Mouse (Mus musculus) ES-E14 (cell line): ENCODE measurements around the gene Nhlh2. TPM values are rescaled to one million over a fixed set of nuclear protein-coding genes. Genes with fewer than 3 reads are reported as not detected.

Experiments used
- DNase-seq: peaks from one replicate; pipeline ENCODE4 v3.0.0-alpha.2; 2013; ENCODE audit warnings: low read depth, low spot score
- H3K27ac ChIP-seq: 2 replicates; pipeline ENCODE4 v1.5.1; 2012; ENCODE audit warnings: low read depth, mild to moderate bottlenecking, low read length, moderate library complexity, mixed read lengths; ENCODE audit not compliant: poor library complexity, insufficient read depth, severe bottlenecking
- H3K36me3 ChIP-seq: 2 replicates; pipeline ENCODE4 v1.6.1; 2012; ENCODE audit warnings: mild to moderate bottlenecking, low read length, moderate library complexity, mixed read lengths; ENCODE audit not compliant: control insufficient read depth, poor library complexity, insufficient read depth, severe bottlenecking
- H3K4me1 ChIP-seq, 2 experiments: fragments of 150-350 bp in 1 of 2; sonication (generic) in 1 of 2; 2 replicates each; pipeline ENCODE4 v1.6.1; 2012; ENCODE audit warnings: low read length in 2 of 2, mild to moderate bottlenecking in 1 of 2, mixed read lengths in 1 of 2; ENCODE audit not compliant: control insufficient read depth in 2 of 2, insufficient read depth in 2 of 2, poor library complexity in 1 of 2
- H3K4me3 ChIP-seq, 2 experiments: fragments of 150-350 bp in 1 of 2; sonication (generic) in 1 of 2; 2 replicates each; pipeline ENCODE4 v1.5.1; 2012; ENCODE audit warnings: low read length in 2 of 2, low read depth in 1 of 2, mild to moderate bottlenecking in 1 of 2, mixed read lengths in 1 of 2; ENCODE audit not compliant: insufficient read depth in 1 of 2, poor library complexity in 1 of 2, severe bottlenecking in 1 of 2
- H3K9ac ChIP-seq: 2 replicates; pipeline ENCODE4 v1.6.1; 2012; ENCODE audit warnings: low read depth, mild to moderate bottlenecking, low read length, mixed read lengths; ENCODE audit not compliant: poor library complexity, insufficient read depth, severe bottlenecking
- H3K9me3 ChIP-seq: fragments of 150-350 bp; sonication (generic); 2 replicates; pipeline ENCODE4 v1.6.1; 2012; ENCODE audit warnings: low read depth, mild to moderate bottlenecking, low read length; ENCODE audit not compliant: control insufficient read depth, insufficient read depth
- CHD2 ChIP-seq: IDR thresholded peaks from 2 replicates; pipeline ENCODE4 v1.6.1; 2014; ENCODE audit warnings: mild to moderate bottlenecking, low read depth, low read length, inconsistent platforms
- HCFC1 ChIP-seq: IDR thresholded peaks from 2 replicates; pipeline ENCODE4 v1.6.1; 2012; ENCODE audit warnings: low read length, inconsistent platforms, borderline replicate concordance; ENCODE audit not compliant: insufficient read depth
- MAFK ChIP-seq: IDR thresholded peaks from 2 replicates; pipeline ENCODE4 v1.6.1; 2014; ENCODE audit warnings: mild to moderate bottlenecking, low read depth, low read length, inconsistent platforms; ENCODE audit not compliant: insufficient read depth
- ZC3H11A ChIP-seq: IDR thresholded peaks from 2 replicates; pipeline ENCODE4 v1.6.1; 2012; ENCODE audit warnings: low read depth, mild to moderate bottlenecking, inconsistent platforms, low read length, borderline replicate concordance
- ZNF384 ChIP-seq: IDR thresholded peaks from 2 replicates; pipeline ENCODE4 v1.6.1; 2012; ENCODE audit warnings: low read depth, low read length, inconsistent platforms
- in situ Hi-C, 2 experiments: fragments of 600-800 bp; cut with MboI; formaldehyde crosslinking; loops; one replicate each; pipeline ENCODE4 v1.15.1; 2025; ENCODE audit warnings: low sequenced_read_pairs in 2 of 2, inconsistent platforms in 1 of 2; ENCODE audit not compliant: unreplicated experiment in 2 of 2
- total RNA-seq: library from RNA; depleted of rRNA; stranded (reverse); fragments of 300-350 nt; gene quantifications from 2 replicates; pipeline ENCODE4 v1.2.3, GENCODE M21; 2012

The Nhlh2 gene
- total RNA-seq, 1 experiment: not detected

- in situ Hi-C loops: no loop called here
- H3K4me3 ChIP-seq: no peak overlapping the region
- H3K9me3 ChIP-seq: no peaks in the 10 kb centered on the region
- TF ChIP-seq HCFC1 (no peak), CHD2 (no peak), ZNF384 (no peak), MAFK (no peak), ZC3H11A (no peak)
- H3K36me3 ChIP-seq: no peaks in the 10 kb centered on the region
- H3K9ac ChIP-seq: no peak overlapping the region
- no peaks in the 10 kb centered on the region for H3K4me1 ChIP-seq
- DNase-seq: no peak
- no peak overlapping the region for H3K27ac ChIP-seq
These were observed 42.9 kb upstream of the Nhlh2 start for GRCm38 (mm10) chr3:101966825-101967558.

GRCm38 (mm10) chr3:101975337-101975736 is 34.5 kb upstream of the Nhlh2 start:
- H3K9me3 ChIP-seq: no peaks in the 10 kb centered on the region
- no peak overlapping the region for H3K4me3 ChIP-seq
- H3K4me1 ChIP-seq: no peaks in the 10 kb centered on the region

GRCm38 (mm10) chr3:101978299-101978994 is 31.4 kb upstream of the Nhlh2 start:
- Histone ChIP-seq H3K9ac (no peak overlapping the region), H3K4me3 (no peak overlapping the region), H3K36me3 (no peaks in the 10 kb centered on the region), H3K9me3 (no peaks in the 10 kb centered on the region), H3K27ac (no peak overlapping the region), H3K4me1 (no peaks in the 10 kb centered on the region)
- no peak for TF ChIP-seq CHD2
- no peak for TF ChIP-seq ZNF384
- TF ChIP-seq MAFK: no peak
- no peak for TF ChIP-seq HCFC1
- TF ChIP-seq ZC3H11A: no peak
- no peak for DNase-seq
- in situ Hi-C loops: no loop called here

More at GRCm38 (mm10) chr3:101975337-101975736, 34.5 kb upstream of the Nhlh2 start:
- H3K27ac ChIP-seq: no peak overlapping the region
- TF ChIP-seq ZNF384 (no peak), HCFC1 (no peak), ZC3H11A (no peak), CHD2 (no peak), MAFK (no peak)
- H3K9ac ChIP-seq: no peak overlapping the region
- no peaks in the 10 kb centered on the region for H3K36me3 ChIP-seq
- in situ Hi-C loops: no loop called here
- DNase-seq: no peak

- in situ Hi-C loops: no loop called here
- Histone ChIP-seq H3K9ac (no peak overlapping the region), H3K27ac (no peak overlapping the region), H3K36me3 (no peaks in the 10 kb centered on the region), H3K4me1 (no peaks in the 10 kb centered on the region), H3K9me3 (no peaks in the 10 kb centered on the region), H3K4me3 (no peak overlapping the region)
- TF ChIP-seq HCFC1: no peak
- TF ChIP-seq ZC3H11A: no peak
- TF ChIP-seq CHD2: no peak
- TF ChIP-seq ZNF384: no peak
- TF ChIP-seq MAFK: no peak
- DNase-seq: no peak
These were observed 26.0 kb upstream of the Nhlh2 start for GRCm38 (mm10) chr3:101983917-101984316.
